Mouse (Mus musculus) hindbrain, postnatal 0 days (tissue): ENCODE measurements at regions not wholly inside any gene's neighbourhood (a gene's known extent, or its start where the extent isn't known, plus 50 kb on each side); places are given as distances from the start of the nearest gene placed in this dataset.
"Not testable (repeated sequence)": the region's sequence is repeated elsewhere in the genome, so short reads cannot be mapped to it uniquely, and the experiment has no call there.

Source experiments
- ATAC-seq: fragments of 200-750 bp; cut with Nextera tagmentation; 2 replicates; pipeline ENCODE4 v1.8.0; 2017; ENCODE audit warnings: mild to moderate bottlenecking, moderate TSS enrichment, moderate library complexity
- DNase-seq: peaks from one replicate; pipeline ENCODE4 v3.0.0-alpha.2; 2015; ENCODE audit warnings: low spot score
- H3K27ac ChIP-seq: fragments of 300-500 bp; sonication (generic); 2 replicates; pipeline ENCODE4 v1.5.1; 2014; ENCODE audit warnings: mild to moderate bottlenecking
- H3K27me3 ChIP-seq: fragments of 300-500 bp; sonication (generic); 2 replicates; pipeline ENCODE4 v1.6.1; 2014; ENCODE audit warnings: low read length, mixed read lengths; ENCODE audit not compliant: insufficient read depth
- H3K36me3 ChIP-seq: fragments of 300-500 bp; sonication (generic); 2 replicates; pipeline ENCODE4 v1.6.1; 2014; ENCODE audit warnings: low read length, mixed read lengths; ENCODE audit not compliant: insufficient read depth
- H3K4me1 ChIP-seq: fragments of 300-500 bp; sonication (generic); 2 replicates; pipeline ENCODE4 v1.6.1; 2014; ENCODE audit warnings: antibody characterized with exemption, low read length, mixed read lengths; ENCODE audit not compliant: insufficient read depth
- H3K4me2 ChIP-seq: fragments of 300-500 bp; sonication (generic); 2 replicates; pipeline ENCODE4 v1.6.1; 2014; ENCODE audit warnings: low read depth, mild to moderate bottlenecking, low read length, moderate library complexity, mixed read lengths
- H3K4me3 ChIP-seq: fragments of 300-500 bp; sonication (generic); 2 replicates; pipeline ENCODE4 v1.5.1; 2014; ENCODE audit warnings: low read length
- H3K9ac ChIP-seq: fragments of 300-500 bp; sonication (generic); replicated peaks from 2 replicates; pipeline ENCODE4 v1.6.1; 2014; ENCODE audit warnings: mild to moderate bottlenecking, low read length, moderate library complexity, mixed read lengths
- H3K9me3 ChIP-seq: fragments of 300-500 bp; sonication (generic); 2 replicates; pipeline ENCODE4 v1.6.1; 2016; ENCODE audit warnings: low read length, mixed read lengths
- CTCF ChIP-seq: IDR thresholded peaks from 2 replicates; pipeline ENCODE4 v1.5.1; 2016; ENCODE audit warnings: antibody characterized with exemption, control low read depth, low read depth
- WGBS: fragments of 180-500 bp; shearing (Covaris S2); extraction: QIAGEN DNeasy Blood & Tissue Kit; methylation state at CpG from one replicate; pipeline ENCODE4 v1.1.7; 2014; 5-methylcytosine and 5-hydroxymethylcytosine counted together

GRCm38 (mm10) chr10:57282896-57283295 is 203.3 kb upstream of the Hsf2 start:
- no peak for ATAC-seq
- H3K4me1 ChIP-seq = no peaks in the 10 kb centered on the region
- H3K4me2 ChIP-seq = no peak overlapping the region
- no peaks in the 10 kb centered on the region for H3K27me3 ChIP-seq
- 77% methylated on average over 5 of the region's 5 CpGs for WGBS
- H3K36me3 ChIP-seq = no peaks in the 10 kb centered on the region
- TF ChIP-seq CTCF = no peak
- H3K27ac ChIP-seq = no peak overlapping the region
- H3K9ac ChIP-seq = no peak overlapping the region
- DNase-seq = no peak
- H3K4me3 ChIP-seq = no peak overlapping the region
- H3K9me3 ChIP-seq = no peaks in the 10 kb centered on the region

DNA sequence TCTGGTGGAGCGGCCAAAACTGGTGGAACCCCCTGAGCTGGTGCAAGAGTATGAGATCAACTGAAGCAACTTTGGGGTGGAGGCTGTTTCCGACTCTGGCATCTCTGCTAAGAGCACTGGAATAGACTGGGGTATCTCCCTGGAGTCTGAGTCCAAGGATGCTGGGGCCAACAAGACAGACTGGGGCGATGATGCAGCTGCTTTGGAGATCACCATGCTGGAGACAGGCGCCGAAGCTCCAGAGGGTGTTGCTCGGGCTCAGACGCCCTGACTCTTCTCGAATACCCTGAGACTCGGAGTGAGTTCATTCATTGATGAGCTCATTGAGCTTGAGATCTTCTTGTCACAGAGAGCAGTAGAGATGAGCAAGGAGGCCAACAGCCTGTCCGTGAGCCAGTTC is 194.6 kb upstream of the Hsf2 start:
- Histone ChIP-seq H3K27me3 (no peaks in the 10 kb centered on the region), H3K9me3 (no peaks in the 10 kb centered on the region), H3K4me3 (no peak overlapping the region), H3K36me3 (no peaks in the 10 kb centered on the region), H3K9ac (no peak overlapping the region), H3K4me1 (no peaks in the 10 kb centered on the region), H3K27ac (no peak overlapping the region), H3K4me2 (no peak overlapping the region)
- no peak for DNase-seq
- no peak for TF ChIP-seq CTCF
- 94% methylated on average over 10 of the region's 10 CpGs for WGBS
- no peak for ATAC-seq

GRCm38 (mm10) chr10:57313799-57314198 is 172.4 kb upstream of the Hsf2 start:
- Histone ChIP-seq H3K9ac (no peak overlapping the region), H3K36me3 (no peaks in the 10 kb centered on the region), H3K27ac (no peak overlapping the region), H3K4me1 (no peaks in the 10 kb centered on the region), H3K4me3 (no peak overlapping the region), H3K27me3 (no peaks in the 10 kb centered on the region), H3K4me2 (no peak overlapping the region), H3K9me3 (no peaks in the 10 kb centered on the region)
- TF ChIP-seq CTCF = no peak
- WGBS = 63% methylated on average over 3 of the region's 3 CpGs
- DNase-seq (peak; percentile 31), ATAC-seq (no peak)

DNA sequence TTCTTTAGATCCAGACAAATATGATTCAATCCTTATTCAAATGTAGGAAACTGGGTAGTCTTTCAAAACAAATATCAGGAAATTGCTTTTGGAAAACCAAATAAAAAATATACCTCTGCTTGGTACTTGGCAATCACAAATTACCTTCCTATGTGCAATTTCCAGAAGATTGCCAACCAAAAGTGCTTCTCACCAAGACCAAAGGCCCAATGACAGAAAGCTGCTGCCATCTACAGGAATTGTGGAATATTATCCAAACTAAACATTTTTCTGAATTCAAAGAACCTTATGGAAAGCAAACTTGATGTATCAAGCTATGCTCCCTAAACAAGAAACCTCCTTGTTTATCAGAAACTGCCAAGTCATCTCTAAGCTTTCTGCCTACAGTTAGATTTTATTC is 169.1 kb upstream of the Hsf2 start:
- TF ChIP-seq CTCF = peak; percentile 73
- ATAC-seq = no peak
- Histone ChIP-seq H3K9ac (no peak overlapping the region), H3K27ac (no peak overlapping the region), H3K4me1 (no peaks in the 10 kb centered on the region), H3K4me2 (no peak overlapping the region), H3K27me3 (no peaks in the 10 kb centered on the region), H3K4me3 (no peak overlapping the region), H3K36me3 (no peaks in the 10 kb centered on the region), H3K9me3 (no peaks in the 10 kb centered on the region)
- DNase-seq = peak; percentile 80

GRCm38 (mm10) chr10:57319171-57319570 is 167.0 kb upstream of the Hsf2 start:
- no peak overlapping the region for H3K4me2 ChIP-seq
- no peaks in the 10 kb centered on the region for H3K36me3 ChIP-seq
- ATAC-seq (no peak), DNase-seq (peak; percentile 15)
- H3K9ac ChIP-seq = no peak overlapping the region
- 40% methylated on average over 2 of the region's 2 CpGs for WGBS
- H3K4me3 ChIP-seq = no peak overlapping the region
- no peaks in the 10 kb centered on the region for H3K4me1 ChIP-seq
- no peak overlapping the region for H3K27ac ChIP-seq
- H3K9me3 ChIP-seq = no peaks in the 10 kb centered on the region
- no peak for TF ChIP-seq CTCF
- no peaks in the 10 kb centered on the region for H3K27me3 ChIP-seq

GRCm38 (mm10) chr10:57322717-57323424 is 163.3 kb upstream of the Hsf2 start:
- 60% methylated on average over 2 of the region's 2 CpGs for WGBS
- DNase-seq = peak; percentile 8
- TF ChIP-seq CTCF = no peak

GRCm38 (mm10) chr10:57324226-57324625 is 162.0 kb upstream of the Hsf2 start:
- no peak for ATAC-seq
- WGBS = 66% methylated on average over 1 of the region's 1 CpGs
- H3K9me3 ChIP-seq = no peaks in the 10 kb centered on the region
- no peak overlapping the region for H3K9ac ChIP-seq
- no peaks in the 10 kb centered on the region for H3K36me3 ChIP-seq
- H3K27ac ChIP-seq = no peak overlapping the region
- H3K27me3 ChIP-seq = no peaks in the 10 kb centered on the region
- H3K4me3 ChIP-seq = no peak overlapping the region
- DNase-seq = peak; percentile 38
- H3K4me2 ChIP-seq = no peak overlapping the region
- H3K4me1 ChIP-seq = no peaks in the 10 kb centered on the region
- no peak for TF ChIP-seq CTCF

More at GRCm38 (mm10) chr10:57322717-57323424, 163.3 kb upstream of the Hsf2 start:
- Histone ChIP-seq H3K4me3 (no peak overlapping the region), H3K27ac (no peak overlapping the region), H3K36me3 (no peaks in the 10 kb centered on the region), H3K9me3 (no peaks in the 10 kb centered on the region), H3K9ac (no peak overlapping the region), H3K4me2 (no peak overlapping the region), H3K4me1 (no peaks in the 10 kb centered on the region), H3K27me3 (no peaks in the 10 kb centered on the region)
- no peak for ATAC-seq

DNA sequence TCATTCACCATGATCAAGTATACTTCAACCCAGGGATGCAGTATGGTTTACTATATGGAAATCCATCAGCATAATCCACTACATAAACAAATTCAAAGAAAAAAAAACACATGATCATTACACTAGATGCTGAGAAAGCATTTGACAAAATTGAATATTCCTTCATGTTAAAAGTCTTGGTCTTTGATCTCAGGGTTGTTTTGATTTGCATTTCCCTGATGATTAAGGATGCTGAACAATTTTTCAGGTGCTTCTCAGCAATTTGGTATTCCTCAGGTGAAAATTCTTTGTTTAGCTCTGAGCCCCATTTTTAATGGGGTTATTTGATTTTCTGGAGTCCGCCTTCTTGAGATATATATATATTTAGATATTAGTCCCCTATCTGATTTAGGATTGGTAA is 123.4 kb upstream of the Hsf2 start:
- H3K9me3 ChIP-seq, H3K27me3 ChIP-seq, H3K4me2 ChIP-seq, H3K36me3 ChIP-seq, H3K4me3 ChIP-seq, H3K27ac ChIP-seq, H3K9ac ChIP-seq, H3K4me1 ChIP-seq, ATAC-seq, DNase-seq: not testable (repeated sequence)
- WGBS = 86% methylated on average over 1 of the region's 1 CpGs
